Mouse (Mus musculus): ENCODE results near the gene Dlgap1.
"Not testable (repeated sequence)": the region's sequence is repeated elsewhere in the genome, so short reads cannot be mapped to it uniquely, and the experiment has no call there.

Dlgap1 gene

GRCm38 (mm10) chr17:70837474-70837873 lies 868.6 kb downstream of the Dlgap1 start:
- DNase-seq (ENCODE audit: low read depth, low spot score), result not testable (repeated sequence)

- DNase-seq (ENCODE audit: low read depth, low spot score), result peak; percentile 32
Measured at GRCm38 (mm10) chr17:70838031-70838430, 869.2 kb downstream of the Dlgap1 start.

GRCm38 (mm10) chr17:70838533-70838932 lies 869.7 kb downstream of the Dlgap1 start:
- peak; percentile 61 for DNase-seq (ENCODE audit: low read depth, low spot score)

- DNase-seq (ENCODE audit: low read depth, low spot score), result no peak
Measured at GRCm38 (mm10) chr17:70843252-70843651, 874.4 kb downstream of the Dlgap1 start.

- no peak for DNase-seq (ENCODE audit: low read depth, low spot score)
Measured at GRCm38 (mm10) chr17:70844971-70845370, 876.1 kb downstream of the Dlgap1 start.

GRCm38 (mm10) chr17:70845543-70845942 lies 876.7 kb downstream of the Dlgap1 start:
- DNase-seq (ENCODE audit: low read depth, low spot score), result no peak

GRCm38 (mm10) chr17:70846111-70846644 lies 877.3 kb downstream of the Dlgap1 start:
- DNase-seq (ENCODE audit: low read depth, low spot score), result peak; percentile 52

- peak; percentile 94 for DNase-seq (ENCODE audit: low read depth, low spot score)
Measured at GRCm38 (mm10) chr17:70847086-70847485, 878.2 kb downstream of the Dlgap1 start.

GRCm38 (mm10) chr17:70847751-70848510 lies 879.1 kb downstream of the Dlgap1 start:
- peak; percentile 78 for DNase-seq (ENCODE audit: low read depth, low spot score)

- peak; percentile 88 for DNase-seq (ENCODE audit: low read depth, low spot score)
Measured at GRCm38 (mm10) chr17:70848511-70849398, 879.9 kb downstream of the Dlgap1 start.

GRCm38 (mm10) chr17:70849399-70850232 lies 880.7 kb downstream of the Dlgap1 start:
- peak; percentile 95 for DNase-seq (ENCODE audit: low read depth, low spot score)

- DNase-seq (ENCODE audit: low read depth, low spot score), result peak; percentile 82
Measured at GRCm38 (mm10) chr17:70850233-70850995, 881.5 kb downstream of the Dlgap1 start.

- DNase-seq (ENCODE audit: low read depth, low spot score), result peak; percentile 91
Measured at GRCm38 (mm10) chr17:70850996-70851991, 882.4 kb downstream of the Dlgap1 start.

- peak; percentile 83 for DNase-seq (ENCODE audit: low read depth, low spot score)
Measured at GRCm38 (mm10) chr17:70852011-70852685, 883.3 kb downstream of the Dlgap1 start.

GRCm38 (mm10) chr17:70852686-70853386 lies 884.0 kb downstream of the Dlgap1 start:
- DNase-seq (ENCODE audit: low read depth, low spot score), result peak; percentile 91

GRCm38 (mm10) chr17:70853436-70853905 lies 884.6 kb downstream of the Dlgap1 start, which contains the start of gene Tgif1:
Gene Tgif1 (minus strand): TSS chr17:70853546.
- peak; percentile 71 for DNase-seq (ENCODE audit: low read depth, low spot score)

- no peak for DNase-seq (ENCODE audit: low read depth, low spot score)
Measured at GRCm38 (mm10) chr17:70854021-70854420, 885.1 kb downstream of the Dlgap1 start.

GRCm38 (mm10) chr17:70856871-70857415 lies 888.1 kb downstream of the Dlgap1 start:
- no peak for DNase-seq (ENCODE audit: low read depth, low spot score)

All from 3T3-L1 (cell line).